Mouse (Mus musculus): ENCODE results near the gene Fads6.

Fads6 gene

DNA sequence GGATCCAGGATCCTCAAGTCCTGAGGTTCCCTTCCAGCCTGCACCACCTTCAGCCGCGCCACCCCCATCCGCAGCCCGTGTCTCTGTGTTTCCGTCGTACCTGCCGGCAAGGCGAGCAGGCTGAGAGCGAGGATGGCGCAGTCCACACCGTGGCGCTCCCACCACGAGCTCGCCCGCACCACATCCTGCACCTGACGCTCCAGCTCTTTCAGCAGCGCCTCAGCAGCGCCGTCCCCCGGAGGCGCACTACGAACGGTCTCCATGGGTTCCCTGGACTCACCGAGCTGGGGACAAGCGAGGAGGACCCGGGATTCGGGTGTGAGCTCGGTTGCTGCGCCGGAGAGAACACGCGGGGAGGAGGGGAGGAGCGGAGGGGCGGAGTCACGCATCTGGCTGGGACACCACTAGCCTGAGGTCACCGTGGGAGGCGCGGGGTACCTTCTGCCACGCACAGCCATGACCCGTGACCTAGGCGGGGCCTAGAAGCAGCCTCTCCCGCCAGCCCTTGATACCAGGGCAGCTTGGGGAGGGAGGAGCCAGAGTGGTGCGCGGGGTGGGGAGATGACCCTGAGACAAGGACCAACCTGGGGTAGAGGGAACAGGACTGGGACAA lies at the start of gene Fads6:
Gene Fads6, minus strand, starts transcription at position 450 of the 613 bp plus-strand sequence.
- DNase-seq, result peak; percentile 72

DNA sequence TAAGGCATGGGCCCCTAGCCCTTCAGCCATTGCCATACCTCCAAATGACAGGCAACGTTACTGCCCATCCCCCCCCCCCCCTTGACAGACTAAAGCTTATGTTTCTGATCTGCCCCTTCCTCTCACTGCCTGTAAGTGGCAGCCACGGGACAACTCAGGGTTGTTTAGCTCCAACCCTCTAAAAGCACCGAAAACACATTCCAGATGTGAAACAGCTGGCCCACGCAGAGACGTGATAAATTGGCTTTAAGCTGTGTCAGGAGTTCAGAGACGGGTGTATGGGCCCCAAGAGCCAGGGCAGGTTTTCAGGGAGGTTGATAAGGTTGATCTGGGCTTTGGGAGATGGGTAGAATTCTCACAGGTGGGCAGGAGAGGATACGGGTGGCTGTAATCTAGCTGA lies 48.1 kb upstream of the Fads6 start:
- DNase-seq, result no peak

DNA sequence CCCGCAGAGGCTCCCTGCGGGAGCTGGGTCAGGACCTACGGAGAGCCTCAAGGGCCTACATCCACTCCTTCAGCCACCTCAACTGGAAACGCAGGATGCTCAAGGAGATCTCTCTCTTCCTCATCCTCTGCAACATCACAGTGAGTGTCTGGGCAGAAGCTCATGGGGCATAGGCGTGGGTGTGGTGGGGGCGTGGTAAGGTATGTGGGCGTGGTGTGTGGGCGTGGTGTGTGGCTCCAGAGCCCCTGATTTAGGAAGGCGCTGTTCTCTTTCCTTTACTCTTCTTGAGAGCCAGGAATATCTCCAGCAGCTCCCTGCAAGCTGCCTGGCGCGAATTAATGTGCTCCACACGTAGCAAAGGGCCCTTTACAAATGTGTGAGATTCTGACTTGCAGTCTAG lies 47.5 kb upstream of the Fads6 start:
- no peak for DNase-seq

GRCm38 (mm10) chr11:115341866-115342265 lies 44.4 kb upstream of the Fads6 start:
- DNase-seq, result no peak

- no peak for DNase-seq
Observed at GRCm38 (mm10) chr11:115341246-115341645, 43.8 kb upstream of the Fads6 start.

DNA sequence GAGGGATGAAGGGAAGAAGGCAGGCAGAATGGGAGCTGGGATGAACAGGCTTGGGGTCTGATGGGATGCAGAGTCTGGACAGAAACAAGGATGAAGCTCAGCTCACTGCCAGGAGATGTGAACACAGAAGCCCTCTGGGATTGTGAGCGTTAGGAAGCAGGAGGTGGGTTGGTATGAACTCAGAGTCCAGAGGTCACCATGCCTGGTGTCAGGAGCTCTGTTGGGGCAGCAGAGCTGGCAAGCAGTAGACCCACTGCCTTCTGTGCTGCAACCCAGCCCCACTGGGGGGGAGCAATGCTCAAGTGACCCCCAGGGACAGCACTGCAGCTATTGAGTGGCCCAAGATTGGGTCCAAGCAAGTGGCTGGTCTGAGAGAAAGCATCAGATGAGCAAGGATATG lies 40.4 kb upstream of the Fads6 start:
- DNase-seq, result no peak

GRCm38 (mm10) chr11:115337350-115337749 lies 39.9 kb upstream of the Fads6 start:
- no peak for DNase-seq

GRCm38 (mm10) chr11:115336115-115336514 lies 38.7 kb upstream of the Fads6 start:
- no peak for DNase-seq

DNA sequence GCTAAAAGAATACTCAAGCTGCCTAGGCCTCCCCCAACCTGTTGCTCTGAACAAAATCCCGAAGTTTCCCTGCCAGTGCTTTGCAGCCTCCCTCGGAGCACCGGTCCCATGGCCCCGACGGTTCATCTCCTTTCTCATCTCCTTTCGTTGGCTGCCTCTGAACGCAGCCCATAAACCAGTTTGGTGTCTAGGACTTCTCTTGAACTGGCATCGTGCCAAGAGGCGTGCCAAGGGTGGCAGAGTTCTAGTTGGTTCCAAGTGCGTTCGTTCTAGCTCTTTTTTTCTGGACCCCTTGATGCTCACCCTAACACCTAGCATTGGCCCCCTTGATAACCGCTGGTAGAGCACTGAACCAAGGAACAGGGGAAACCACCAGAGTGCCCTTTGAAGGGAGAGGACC lies 37.8 kb upstream of the Fads6 start:
- peak; percentile 27 for DNase-seq

GRCm38 (mm10) chr11:115334531-115334930 lies 37.1 kb upstream of the Fads6 start, which contains the start of gene Otop3:
Gene Otop3 (plus strand): TSS chr11:115334731.
- no peak for DNase-seq

- no peak for DNase-seq
Observed at GRCm38 (mm10) chr11:115329339-115329738, 31.9 kb upstream of the Fads6 start.

DNA sequence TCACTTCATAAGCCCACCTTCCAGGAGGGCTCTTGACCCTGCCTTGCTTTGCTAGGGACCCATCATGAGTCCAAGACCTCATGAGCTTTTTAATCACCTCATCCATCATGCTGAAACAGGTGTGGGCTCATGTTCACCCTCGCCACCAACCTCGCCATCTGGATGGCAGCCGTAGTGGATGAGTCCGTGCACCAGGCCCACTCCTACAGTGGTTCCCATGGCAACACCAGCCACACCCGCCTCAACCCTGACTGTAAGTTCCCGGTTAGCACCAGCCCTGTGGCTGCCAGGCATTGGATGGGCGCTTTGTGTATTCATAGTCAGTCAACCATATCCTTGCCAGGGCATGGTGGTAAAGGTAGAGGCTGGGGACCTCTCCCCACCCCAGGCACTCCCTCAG lies 29.3 kb upstream of the Fads6 start:
- DNase-seq, result no peak

DNA sequence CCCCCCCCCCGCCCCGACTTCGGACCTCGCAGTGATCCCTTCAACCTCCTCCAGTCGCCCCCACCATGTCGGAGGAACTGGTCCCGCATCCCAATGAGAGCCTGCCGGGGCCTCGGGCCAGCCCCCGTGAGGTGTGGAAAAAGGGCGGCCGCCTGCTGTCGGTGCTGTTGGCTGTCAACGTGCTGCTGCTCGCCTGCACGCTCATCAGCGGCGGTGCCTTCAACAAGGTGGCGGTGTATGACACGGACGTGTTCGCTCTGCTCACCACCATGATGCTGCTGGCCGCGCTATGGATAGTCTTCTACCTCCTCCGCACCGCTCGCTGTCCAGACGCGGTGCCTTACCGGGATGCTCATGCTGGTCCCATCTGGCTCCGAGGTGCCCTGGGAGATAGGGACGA lies 25.9 kb upstream of the Fads6 start:
- DNase-seq, result no peak

GRCm38 (mm10) chr11:115321906-115322693 lies 24.6 kb upstream of the Fads6 start, which contains the start of gene Ush1g:
Gene Ush1g (minus strand): TSS chr11:115322041.
- peak; percentile 64 for DNase-seq

DNA sequence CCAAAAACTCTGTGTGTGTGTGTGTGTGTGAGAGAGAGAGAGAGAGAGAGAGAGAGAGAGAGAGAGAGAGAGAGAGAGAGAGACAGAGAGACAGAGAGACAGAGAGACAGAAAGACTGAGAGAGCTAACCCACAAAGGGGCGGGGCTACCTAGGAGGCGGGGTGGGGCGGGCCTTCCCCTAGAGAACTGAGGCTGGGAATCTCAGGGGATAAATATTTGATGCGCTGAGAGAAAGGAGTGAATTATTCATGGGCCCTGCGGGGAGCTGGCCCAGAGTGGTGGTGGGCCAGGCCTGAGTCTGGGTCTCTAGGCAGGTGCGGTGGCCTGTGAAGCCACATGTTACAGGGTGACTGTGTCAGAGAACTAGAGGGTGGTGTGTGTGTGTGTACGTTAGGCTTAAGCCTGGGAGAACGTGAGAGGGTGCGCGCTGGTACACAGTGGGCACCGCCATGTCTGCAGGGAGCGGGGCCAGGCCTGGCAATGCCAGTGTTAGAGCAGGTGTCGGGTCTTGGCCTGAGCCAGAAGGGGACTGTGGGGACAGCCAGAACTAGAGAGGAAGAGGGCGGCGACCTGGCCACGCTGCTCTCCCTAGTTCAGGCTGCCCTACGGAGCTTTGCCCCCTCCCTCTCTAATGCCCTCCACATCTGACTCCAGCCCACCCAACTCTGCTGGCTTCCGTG lies 22.4 kb upstream of the Fads6 start:
- no peak for DNase-seq

DNA sequence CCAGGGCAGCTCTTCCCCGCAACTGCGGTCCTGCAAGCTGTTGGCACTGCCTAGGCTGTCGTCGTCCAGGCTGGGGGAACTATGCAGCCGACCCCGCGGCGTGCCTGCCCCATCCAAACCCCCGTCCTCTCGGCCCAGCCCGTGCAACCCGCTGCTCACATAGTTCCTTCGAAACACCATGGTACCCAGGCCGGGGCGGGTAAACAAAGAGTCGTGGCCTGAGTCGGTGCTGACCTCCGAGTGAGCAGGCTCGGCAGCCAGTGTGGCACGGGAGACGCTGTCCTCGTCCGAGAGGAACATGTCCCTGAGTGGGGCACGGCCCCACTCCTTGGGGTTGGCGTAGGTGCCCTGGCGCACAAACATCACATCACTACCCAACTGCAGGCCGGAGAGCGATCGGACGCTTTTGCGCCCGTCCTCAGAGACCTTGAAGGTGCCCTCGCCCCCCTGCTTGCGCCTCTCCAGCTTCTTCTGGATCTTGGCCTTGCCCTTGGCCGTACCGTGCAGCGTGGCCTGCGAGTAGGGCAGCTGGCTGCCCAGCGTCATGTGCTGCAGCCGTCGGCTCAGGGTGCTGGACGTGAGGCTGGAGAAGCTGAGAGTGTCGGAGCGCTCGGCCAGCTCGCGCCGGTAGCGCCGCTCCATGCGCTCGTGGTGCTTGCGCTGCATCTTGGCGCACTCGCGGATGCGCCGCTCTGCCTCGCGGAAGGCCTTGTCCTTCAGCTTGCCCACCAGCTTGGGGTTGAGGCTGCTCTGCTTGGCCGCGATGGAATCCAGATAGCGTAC lies 21.0 kb upstream of the Fads6 start:
- DNase-seq, result no peak

- DNase-seq, result no peak
Observed at GRCm38 (mm10) chr11:115317204-115317603, 19.7 kb upstream of the Fads6 start.

DNA sequence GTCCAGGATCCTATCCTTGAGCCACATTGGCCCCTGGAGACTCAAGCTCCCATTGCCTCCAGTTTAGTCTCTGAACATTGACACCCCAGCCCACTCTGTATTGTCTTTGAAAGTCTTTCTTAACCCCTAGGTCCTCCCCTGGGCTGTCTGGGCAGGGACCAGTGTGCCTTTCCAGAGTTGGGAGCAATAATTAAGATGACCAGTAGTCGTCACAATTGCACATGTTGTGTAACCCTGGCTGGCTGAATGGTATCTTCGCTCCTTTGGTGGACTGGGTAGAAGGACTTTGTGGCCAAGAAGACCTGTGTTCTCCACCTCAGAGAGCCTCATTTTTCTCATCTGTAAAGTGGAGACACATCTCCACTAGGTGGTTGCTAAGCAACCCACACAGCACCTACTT lies 16.8 kb upstream of the Fads6 start:
- no peak for DNase-seq

DNA sequence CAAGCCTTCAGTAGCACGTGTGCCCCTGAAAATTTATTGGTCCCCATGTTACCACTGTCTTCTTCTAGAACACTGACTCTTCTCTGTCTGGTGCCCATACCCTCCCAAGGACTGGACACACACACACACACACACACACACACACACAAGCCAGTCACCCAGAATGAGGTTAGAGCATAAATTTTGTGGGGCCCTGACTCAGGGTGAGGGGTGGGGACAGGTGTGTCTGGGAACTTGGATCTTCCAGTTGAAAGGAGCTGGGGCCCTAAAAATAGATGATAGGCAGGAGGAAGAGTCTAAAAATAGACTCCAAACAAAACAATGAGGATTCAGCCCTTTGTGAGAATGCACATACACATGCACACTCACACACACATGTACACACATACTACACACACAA lies 11.3 kb upstream of the Fads6 start:
- DNase-seq, result no peak

- no peak for DNase-seq
Observed at GRCm38 (mm10) chr11:115306863-115307262, 9.4 kb upstream of the Fads6 start, which contains the start of gene Otop2. Gene Otop2 (plus strand): TSS chr11:115307163.

DNA sequence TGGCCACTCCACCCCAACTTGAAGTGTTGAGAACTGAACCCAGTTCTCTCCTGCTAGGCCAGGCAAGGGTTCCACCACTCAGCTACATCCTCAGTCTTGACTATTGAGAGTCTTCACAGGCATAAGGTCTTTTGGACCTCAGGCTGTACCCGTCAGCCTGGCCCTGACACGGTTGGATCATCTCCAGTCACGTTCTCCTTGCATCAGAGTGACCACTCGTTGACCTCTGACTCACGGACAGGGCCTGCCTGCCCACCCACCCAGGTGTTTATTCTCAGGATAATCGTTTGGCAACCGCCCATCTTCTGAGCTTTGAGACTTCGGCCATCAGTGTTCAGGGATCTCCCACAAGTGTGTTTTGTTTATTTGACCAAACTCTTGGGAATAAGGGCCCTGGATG lies 5.7 kb upstream of the Fads6 start:
- no peak for DNase-seq

GRCm38 (mm10) chr11:115301351-115301750 lies 3.9 kb upstream of the Fads6 start:
- DNase-seq, result no peak

DNA sequence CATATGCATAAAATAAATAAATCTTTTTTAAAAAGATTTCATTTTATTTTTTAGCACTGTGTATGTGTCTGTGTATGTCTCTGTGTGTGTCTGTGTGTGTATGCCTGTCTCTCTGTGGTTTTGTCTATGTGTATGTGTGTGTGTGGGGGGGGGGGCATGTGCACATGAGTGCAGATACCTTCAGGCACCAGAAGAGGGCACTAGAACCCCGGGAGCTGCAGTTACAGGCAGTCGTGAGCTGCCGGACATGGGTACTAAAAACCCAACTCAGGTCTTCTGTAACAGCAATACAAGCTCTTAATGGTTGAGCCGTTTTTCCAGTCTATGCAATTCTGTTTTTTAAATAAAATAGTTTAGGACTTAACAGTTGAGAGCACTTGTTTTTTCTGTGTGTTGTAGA lies 3.3 kb upstream of the Fads6 start:
- DNase-seq, result no peak

All from kidney, postnatal 14 days (tissue).